Mouse (Mus musculus) retina, postnatal 1 day (tissue): ENCODE results near the gene Cfap70.

Experiments
- DNase-seq: peaks from one replicate; pipeline ENCODE4 v3.0.0-alpha.2; 2012

Gene Cfap70

DNA sequence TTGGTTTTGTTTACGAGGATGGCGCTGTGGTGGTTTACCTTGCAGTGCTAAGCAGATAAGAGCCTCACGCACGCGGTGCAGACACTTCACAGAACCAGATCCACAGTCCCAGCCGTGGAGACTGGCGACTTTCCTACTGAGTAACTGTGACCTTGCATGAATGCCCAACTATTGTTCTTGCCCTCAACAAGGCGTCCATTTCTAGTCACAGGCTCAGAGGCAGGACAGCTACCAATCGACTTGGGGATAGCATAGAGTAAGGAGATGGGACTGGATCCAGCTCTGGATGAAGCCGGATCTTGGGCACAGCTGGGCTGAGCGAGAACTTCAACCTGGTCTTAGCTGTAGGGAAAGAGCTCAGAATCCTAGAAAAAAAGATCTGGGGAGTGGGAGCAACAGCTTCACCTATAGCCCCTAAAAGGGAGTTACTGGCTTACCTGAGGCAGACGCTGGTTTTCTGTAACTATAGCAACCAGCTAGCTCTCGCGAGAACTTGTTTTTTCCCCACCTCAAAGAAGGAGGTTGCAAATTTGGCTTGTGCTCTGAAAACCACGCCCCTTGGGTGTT, at the start of gene Cfap70:
Cfap70 (minus strand) TSS at position 462 of the 567 bp plus-strand sequence.
- peak; percentile 79 for DNase-seq

DNA sequence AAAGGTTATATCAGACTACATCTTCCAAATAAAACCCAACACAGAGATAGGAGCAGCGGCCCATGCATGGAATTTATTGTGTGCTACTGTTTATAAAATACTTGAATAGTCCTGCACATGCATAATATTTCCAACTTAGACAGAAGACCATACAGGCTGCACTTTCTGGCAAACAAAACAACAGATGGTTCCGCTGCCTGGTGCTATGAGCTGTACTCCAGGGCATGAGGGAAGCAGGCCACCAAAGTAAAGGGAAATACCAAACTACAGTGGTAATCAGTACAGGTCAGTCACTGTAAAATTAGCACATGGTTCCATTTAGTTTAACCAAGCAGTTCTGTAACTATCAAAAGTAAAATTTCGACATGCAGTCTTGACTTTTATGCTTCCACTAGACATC, 48.0 kb upstream of the Cfap70 start:
- no peak for DNase-seq

DNA sequence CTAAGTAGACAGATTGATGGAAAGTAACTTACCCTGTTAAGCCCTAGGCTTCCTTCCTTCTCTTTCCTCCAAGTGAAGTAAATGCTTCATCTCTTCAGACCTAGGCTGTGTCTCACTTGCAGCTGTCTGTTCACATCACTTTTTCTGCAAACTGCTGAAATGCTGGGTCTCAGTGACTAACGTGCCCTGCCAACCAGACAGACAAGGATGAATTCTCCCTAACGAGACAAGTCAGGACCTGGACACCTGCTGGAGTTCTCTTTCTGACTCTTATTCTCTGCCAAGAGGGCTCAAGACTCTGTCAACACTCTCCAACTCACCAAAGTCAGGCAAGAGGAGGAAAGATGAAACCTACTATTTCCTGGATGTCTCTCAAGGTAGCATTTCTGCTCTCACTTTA, 44.6 kb upstream of the Cfap70 start, which contains the start of gene Mss51:
Mss51 (minus strand) TSS at position 299 of the 400 bp plus-strand sequence.
- DNase-seq = no peak

DNA sequence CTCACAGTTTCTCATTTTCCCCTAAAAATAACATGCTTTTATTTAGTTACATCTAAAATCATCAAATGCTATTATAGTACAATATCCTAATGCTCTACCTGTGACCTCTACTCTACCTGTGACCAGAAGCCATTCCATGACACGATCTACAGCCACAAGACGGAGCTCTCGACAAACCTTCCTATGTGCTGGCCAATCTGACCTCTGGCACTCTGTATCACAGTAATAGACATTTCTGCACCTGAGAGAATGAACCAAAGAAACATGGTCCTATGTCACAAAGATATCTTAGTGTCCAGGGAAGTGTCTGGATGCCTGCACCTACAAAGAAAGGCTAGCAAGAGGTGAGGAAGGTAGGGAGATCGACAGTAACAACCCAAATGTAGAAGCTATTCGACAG, 34.0 kb upstream of the Cfap70 start:
- DNase-seq = no peak

DNA sequence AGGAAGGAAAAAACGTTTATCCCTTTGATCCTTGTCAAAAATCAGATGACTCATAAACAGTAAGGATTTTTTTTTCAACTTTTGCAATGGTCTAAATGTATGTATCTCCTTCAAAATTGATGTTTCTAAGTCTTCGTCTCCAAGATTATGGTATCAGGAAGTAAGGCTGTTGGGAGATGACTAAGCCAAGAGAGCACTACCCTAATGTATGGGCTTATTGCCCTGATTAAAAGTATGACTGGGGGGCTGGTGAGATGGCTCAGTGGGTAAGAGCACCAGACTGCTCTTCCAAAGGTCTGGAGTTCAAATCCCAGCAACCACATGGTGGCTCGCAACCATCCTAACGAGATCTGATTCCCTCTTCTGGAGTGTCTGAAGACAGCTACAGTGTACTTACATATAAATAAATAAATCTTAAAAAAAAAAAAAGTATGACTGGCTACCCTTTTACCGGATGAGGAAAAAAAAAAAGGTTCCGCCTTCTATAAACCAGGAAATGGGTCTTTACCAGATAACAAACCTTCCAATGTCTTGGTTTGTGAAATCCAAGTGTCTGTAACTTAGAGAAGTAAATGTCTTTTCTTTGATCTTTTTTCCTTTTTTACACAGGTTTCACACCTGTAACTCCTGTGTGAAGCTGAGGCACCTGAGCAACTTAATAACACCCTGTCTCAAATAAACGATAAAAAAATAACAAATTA, 30.2 kb upstream of the Cfap70 start:
- no peak for DNase-seq

DNA sequence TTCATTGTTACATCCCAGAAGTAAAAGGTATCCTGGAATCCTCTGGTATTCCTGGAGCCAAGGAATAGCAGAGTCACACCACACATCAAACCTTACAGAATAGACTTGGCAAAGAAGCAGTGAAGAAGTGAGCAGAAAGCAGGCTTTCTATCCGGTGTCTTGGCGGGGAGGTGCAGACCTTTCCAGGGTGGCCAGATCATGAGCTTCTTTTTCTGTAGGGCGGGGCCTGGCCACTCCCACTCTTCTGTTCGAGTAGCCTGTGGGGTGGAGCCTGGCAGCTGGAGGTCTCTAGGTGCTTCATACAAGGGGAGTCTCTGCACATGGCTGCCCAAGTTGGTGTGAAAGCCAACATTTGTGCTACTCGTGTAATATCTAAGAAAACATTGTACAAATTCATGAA, 29.2 kb upstream of the Cfap70 start:
- DNase-seq = peak; percentile 25

DNA sequence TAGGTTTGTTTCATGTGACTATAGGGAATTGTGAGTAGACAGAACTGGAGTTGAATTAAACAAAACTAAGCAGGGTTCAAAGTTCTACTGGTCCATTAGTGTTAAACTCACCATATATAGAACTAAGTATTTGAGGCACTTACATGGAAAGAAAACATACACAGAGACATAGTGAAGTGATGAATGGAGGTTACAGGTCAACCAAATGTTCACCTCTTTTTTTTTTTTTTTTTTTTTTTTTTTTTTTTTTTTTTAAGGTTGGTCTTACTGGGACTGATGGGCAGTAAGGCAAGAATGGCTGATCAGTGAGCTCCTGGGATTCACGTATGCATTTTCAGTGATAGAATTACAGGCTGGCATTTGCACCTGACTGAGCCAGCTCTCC, 28.2 kb upstream of the Cfap70 start:
- DNase-seq = no peak

DNA sequence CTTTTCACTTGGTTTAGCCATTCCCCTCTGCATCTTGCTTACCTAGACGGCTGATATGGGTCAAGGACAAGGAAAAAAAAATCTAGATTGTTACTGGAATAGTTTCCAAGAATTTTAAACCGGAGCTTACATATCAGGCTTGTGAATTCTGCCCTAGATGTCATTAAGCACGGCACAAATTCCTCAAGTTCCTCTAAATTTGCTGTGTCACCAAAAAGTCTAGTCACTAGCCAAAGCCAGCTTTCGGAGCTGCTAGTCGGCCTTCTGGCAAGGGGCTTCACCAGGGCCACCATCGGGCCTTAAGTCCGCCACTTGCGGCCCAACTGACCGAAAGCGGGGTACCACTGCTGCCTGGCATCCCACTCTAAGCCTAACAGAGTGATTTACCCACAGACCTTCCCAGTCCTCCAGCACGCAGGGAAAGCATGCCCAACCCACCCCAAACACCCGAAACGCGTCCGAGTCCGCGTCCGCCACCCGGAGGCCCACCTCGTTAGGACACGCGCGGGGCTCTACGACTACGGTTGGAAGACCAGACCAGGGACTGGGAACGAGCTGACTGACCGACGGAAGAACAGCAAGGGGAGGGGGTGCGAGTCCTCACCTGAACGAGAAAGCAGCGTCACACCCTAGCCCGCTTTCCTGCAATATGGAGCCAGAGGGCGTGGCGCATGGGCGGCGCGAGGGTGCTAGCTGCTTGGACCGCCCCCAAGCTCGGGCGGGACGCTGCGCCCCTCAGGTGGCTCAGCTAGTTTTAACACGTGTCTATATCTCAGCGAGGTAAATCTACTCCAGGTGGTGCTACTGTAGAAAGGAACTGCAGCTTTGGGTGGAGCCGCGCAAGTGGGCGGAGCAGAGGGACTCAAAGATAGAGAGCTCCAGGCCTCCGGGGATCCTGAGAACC, 27.5 kb upstream of the Cfap70 start, which contains the start of gene Anxa7:
Anxa7 (minus strand) TSS at position 843 of the 904 bp plus-strand sequence.
- peak; percentile 70 for DNase-seq

DNA sequence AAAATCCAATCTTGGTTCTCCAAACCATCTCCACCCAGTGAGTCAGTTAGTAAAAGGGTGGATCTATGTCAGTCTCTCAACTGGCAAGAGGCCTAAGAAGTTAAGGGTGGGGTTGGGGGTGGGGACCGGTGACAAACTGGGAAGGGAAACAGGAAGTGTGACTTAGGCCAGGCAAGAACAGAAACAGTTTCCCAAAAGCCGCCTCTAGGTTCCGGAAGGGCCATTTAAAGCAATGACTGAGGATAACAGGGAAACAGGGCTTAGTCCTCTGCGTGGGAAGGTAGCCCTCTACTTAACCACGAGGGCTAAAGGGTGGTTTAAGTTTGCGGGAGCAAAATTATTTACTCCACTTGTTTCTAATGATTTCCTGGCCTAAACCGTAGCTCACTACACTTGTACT, 26.8 kb upstream of the Cfap70 start:
- no peak for DNase-seq

DNA sequence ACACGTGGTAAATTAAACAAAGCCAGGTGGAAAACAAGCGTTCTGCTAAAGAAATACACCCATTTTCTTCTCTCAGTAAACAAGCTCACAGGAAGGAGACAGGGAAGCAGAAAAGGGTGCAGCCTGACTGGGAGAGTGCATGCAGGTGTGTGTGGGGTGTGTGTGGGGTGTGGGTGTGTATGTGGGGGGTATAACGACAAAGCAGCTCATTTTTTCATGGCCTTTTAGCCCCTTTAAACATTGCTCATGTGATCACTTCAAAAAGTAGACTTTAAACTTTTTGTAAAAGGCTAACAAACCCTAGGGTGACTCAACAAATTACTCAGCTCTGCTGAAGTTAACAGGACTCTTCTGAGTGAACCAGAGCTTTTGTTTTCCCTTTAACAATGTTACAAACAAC, 26.4 kb upstream of the Cfap70 start:
- DNase-seq = no peak

DNA sequence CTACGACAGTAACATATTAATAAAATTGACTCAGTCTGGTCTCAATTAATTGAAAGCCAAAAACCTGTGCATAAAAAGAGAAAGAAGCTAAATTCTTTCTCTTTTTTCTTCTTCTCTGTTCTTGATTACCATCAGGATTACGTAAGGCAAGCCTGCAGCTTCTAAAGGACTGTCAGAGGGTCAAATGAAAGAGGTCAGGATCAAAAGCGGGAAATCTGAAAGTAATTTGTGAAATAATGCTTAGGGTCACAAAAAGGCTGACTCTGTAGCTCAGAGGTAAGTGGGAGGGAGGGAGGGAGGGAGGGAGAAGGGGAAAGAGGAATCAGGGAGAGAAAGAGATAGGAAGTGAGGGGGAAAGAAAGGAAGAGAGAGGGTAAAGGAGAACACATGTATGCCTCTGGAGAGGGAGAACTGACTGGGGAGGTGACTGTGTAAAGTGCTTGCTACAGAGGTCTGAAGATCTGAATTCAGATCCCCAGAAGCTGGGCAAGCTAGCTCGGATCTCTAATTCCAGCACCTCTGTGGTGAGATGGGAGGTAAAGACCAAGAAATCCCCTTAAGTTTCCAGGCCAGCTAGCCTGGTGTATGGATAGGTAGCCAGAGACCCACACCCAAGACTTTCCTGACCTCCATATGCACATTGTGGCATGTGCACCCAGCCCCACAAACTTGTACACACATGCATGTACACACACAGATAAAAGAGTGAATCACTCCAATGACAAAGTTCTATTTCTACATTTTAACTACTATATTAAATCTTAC, 25.4 kb upstream of the Cfap70 start:
- no peak for DNase-seq

DNA sequence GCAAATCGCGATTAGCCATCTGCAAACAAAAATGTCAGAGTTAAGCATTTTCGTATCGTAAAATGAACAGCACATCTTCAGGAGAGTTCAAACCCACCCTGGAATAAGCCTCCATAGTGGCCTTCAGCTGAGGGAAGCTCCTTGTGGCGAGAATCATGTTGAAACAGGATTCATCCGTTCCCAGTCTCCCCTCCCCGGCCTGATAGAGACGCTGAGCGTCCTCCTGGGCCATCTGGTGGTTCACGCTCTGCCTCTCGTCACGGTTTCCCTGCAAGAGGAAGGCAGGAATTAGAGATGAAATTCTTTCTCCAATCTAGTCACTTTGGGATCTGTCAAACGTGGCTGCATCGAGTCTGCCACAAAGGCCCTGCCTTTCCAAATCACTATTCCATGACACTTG, 8.2 kb upstream of the Cfap70 start:
- no peak for DNase-seq

DNA sequence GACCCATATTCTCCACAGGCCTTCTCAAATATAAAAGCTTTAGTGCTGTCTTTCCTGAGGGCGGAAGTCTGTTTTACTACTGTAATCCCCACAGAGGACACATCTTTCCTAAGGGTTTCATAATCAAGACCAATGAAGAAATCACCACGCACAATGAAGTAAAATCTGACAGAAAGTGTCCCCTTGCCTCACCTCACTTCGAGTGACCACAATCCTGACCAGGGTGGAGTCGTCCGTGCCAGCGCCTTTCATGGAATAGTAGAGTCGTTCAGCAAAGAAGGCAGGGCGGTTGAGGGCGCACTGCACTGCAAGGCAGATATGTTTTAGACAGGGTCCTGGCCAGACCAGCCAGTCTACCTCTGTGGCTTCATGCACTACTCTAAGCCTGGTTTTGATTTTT, 6.4 kb upstream of the Cfap70 start:
- no peak for DNase-seq

DNA sequence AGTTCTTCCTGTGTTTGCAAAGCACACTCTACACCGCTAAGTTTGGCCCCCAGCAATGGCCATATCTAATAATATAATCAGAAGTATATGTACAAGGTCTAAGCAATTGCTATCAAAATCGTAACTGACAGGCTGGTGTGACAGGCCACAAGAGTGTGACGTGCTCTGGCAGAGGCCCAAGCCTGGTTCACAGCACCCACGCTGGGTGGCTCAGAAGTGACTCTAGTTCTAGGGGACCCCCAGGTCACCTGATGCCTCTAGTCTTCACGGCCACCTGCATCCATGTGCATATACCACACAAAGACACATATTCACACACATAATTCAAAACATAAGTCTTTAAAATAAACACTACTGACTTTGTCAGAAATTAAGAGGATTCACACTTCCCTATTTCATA, 903 bp upstream of the Cfap70 start:
- DNase-seq = no peak

DNA sequence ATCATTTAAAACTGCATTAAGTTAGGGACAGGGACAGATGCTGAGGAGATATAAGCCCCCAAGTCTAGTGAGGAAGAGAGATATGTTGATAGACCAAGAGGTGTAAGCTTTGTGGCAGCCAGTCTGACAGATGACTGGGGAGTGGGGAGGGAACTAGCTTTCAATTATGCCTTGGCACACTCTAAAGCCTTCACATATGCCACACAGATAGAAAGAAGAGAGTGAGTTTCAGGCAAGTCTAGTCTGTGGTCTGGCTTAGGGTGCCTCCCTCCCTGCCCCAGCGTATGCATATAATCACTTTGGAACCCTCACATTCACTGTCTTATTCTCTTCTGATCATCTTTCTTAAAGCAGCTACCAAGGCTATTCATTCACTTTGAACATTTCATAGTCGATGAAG, 724 bp downstream of the Cfap70 start:
- peak; percentile 14 for DNase-seq

DNA sequence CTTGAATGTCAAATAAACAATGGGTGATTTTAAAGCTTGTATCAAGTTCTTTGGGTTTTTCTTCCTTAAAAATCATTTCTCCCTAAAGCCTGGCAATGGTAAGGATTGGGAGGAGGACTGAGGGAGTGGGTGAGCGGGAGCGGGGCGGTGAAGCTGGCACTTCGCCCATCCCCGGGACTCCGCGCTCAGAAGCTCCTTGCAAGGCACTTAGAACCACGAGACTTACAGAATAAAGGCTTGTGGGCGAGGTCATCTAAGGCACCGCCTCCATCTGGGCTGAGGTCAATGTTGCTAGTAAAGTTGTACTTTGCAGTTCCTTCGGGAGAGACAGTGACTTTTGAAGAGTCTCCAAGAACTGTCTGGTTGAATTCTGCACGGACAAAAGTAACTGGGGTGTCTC, 4.8 kb downstream of the Cfap70 start:
- no peak for DNase-seq

DNA sequence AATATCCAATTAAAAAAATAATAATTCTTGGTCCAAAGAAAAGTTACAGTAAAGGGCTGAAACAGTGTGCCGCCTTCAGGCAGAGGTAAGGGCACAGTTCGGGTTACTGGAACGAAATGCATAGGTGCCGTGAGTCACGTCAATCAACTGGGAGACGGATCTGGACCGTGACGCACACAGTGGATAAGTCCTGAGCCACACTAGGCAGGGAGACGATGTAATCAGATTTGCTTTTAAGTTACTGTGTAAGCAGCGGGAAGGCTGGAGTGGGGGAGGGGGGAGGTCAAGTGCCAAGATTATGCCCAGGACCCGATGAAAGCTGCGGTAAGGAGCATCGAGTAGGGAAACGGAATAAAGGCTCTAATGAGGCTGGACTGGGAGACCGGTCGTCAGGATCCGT, 9.8 kb downstream of the Cfap70 start:
- DNase-seq = peak; percentile 79

DNA sequence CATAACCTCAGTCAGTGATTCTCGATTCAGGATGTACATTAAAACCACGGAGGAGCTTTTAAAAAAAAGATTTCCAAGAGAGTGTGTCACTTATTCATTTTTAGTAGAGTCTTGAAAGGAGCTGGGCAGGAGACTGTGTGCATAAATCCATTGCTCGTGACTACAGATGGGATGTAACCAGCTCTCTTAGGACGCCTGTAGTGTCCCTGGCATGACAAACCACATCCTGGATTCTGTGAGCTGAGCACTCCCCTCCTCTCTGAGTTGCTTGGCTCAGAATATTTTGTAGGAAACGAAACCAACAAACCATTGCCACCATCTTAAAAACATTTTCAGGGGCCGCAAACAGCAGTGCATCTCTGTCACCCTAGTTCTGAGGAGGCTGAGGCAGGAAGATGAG, 15.1 kb downstream of the Cfap70 start:
- no peak for DNase-seq

DNA sequence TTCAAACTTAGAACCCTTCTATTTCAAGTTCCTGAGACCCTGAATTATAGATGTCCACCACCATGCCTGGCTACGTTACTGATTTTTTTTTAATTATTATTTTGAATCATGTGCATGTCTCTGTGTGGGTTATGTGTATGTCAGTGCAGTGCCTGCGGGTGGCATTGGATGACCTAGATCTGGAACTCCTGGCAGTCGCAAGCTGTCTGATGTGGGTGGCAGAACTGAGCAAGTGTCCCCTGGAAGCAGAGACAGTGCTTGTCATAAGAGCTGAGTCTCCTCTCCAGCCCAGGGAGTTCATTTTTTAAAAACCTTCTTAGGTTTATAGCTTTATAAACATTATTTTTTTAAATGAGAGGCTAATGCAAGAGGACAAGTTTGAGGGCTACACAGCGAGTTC, 19.6 kb downstream of the Cfap70 start:
- DNase-seq = peak; percentile 32

DNA sequence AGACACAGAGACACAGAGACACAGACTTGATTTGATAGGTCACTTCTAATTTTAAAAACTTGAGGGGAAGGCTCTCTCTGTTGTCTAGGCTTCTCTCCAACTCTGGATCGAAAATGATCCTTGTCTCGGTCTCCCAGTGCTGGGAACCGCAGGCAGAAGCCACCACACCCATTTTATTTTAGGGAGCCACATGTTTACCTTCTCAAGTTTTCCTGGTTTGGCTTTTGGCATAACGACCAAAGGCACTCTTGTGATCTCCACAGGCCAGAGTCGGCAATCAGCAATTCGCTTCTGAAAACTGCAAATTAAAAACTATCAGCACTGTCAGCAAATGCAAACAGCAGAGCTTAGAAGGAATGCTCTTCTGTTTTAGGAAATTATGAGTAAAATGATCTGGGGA, 20.3 kb downstream of the Cfap70 start:
- DNase-seq = no peak

DNA sequence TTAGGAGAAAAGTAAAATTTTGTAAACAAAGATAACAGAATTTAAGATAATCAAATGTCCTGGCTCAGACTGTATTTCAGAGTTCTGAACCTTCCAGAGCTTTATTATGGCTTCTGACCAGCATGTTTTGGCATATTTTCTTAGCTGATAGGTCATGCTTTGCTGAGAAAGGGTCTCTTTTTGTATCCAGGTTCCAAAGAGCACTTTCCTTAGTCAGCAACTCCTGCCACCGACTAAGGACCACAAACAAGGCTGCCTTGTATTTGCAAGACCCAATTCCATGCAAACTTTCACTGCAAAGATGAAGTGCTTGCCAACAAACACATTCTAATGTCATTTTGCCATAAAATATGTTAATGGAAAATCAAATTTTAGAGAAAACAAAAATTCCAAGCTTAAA, 22.2 kb downstream of the Cfap70 start:
- DNase-seq = no peak

DNA sequence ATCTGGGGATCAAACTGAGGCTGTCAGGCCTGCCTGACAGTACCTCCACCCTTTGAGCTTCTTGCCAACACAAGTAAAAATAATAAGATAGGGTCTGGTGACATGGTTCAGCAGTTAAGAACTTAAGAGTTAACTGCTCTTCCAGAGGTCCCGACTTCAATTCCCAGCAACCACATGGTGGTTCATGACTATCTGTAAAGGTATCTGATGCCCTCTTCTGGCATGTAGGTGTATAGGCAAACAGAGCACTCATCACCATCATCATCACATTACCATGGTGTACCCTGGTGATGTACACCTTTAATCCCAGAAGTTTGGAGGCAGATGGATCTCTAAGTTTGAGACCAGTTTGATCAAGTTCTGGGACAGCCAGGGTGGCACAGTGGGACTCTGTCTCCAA, 23.4 kb downstream of the Cfap70 start:
- no peak for DNase-seq

DNA sequence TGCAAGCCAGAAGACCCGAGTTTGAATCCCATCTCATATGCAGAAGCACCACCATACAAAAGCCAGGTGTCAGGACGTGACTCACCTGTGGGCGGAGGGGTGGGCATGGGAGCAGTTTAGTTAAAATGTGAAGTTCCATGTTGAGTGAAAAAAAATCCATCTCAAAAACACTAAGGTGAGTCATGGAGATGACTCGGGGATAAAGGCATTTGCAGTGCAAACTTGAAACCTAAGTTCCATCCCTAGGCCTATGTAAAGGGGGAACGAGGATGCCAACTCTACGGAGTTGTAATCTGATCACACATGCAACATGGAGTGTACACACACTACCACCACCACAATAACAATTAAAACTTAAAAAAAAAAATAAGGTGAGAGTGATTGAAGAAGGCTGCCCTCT, 29.0 kb downstream of the Cfap70 start:
- no peak for DNase-seq
